Mouse (Mus musculus) bone marrow, adult 2 months (tissue): ENCODE data around the gene Add3. TPM values are rescaled to one million over a fixed set of nuclear protein-coding genes. Genes with fewer than 3 reads are reported as not detected.
A peak's percentile ranks its signal among the peaks of the same experiment; 100 is the strongest.

Source experiments
- H3K27ac ChIP-seq: fragments of 200-500 bp; 2 replicates; pipeline ENCODE4 v1.5.1; 2012; ENCODE audit warnings: low read depth, mild to moderate bottlenecking, control low read depth, inconsistent platforms, low read length; ENCODE audit not compliant: control insufficient read depth, poor library complexity, insufficient read depth
- H3K4me1 ChIP-seq: fragments of 200-500 bp; 2 replicates; pipeline ENCODE4 v1.6.1; 2011; ENCODE audit warnings: low read length; ENCODE audit not compliant: control insufficient read depth, insufficient read depth
- H3K4me3 ChIP-seq: fragments of 200-500 bp; replicated peaks from 2 replicates; pipeline ENCODE3; 2011; ENCODE audit warnings: mild to moderate bottlenecking, low read depth, low read length, control low read depth; ENCODE audit not compliant: control insufficient read depth
- CTCF ChIP-seq: fragments of 200-500 bp; IDR thresholded peaks from 2 replicates; pipeline ENCODE4 v1.5.1; 2011; ENCODE audit warnings: low read length, control low read depth; ENCODE audit not compliant: control insufficient read depth, insufficient read depth
- POLR2A ChIP-seq: fragments of 200-500 bp; IDR thresholded peaks from 2 replicates; pipeline ENCODE4 v1.6.1; 2011; ENCODE audit warnings: low read depth, mild to moderate bottlenecking, control low read depth, low read length, borderline replicate concordance; ENCODE audit not compliant: control insufficient read depth
- WGBS: fragments of 180-500 bp; shearing (Covaris S2); methylation state at CpG from one replicate; pipeline ENCODE4 v1.1.7; 2018; 5-methylcytosine and 5-hydroxymethylcytosine counted together
- polyA plus RNA-seq: library from polyadenylated mRNA; stranded (reverse); fragments of >200 nt; gene quantifications from 2 replicates; pipeline ENCODE4 v1.2.4, GENCODE M21; 2011; ENCODE audit warnings: low replicate concordance; ENCODE audit not compliant: missing spikeins, insufficient read depth, insufficient read length

Gene Add3
- polyA plus RNA-seq, 1 experiment: 43.6 TPM

DNA sequence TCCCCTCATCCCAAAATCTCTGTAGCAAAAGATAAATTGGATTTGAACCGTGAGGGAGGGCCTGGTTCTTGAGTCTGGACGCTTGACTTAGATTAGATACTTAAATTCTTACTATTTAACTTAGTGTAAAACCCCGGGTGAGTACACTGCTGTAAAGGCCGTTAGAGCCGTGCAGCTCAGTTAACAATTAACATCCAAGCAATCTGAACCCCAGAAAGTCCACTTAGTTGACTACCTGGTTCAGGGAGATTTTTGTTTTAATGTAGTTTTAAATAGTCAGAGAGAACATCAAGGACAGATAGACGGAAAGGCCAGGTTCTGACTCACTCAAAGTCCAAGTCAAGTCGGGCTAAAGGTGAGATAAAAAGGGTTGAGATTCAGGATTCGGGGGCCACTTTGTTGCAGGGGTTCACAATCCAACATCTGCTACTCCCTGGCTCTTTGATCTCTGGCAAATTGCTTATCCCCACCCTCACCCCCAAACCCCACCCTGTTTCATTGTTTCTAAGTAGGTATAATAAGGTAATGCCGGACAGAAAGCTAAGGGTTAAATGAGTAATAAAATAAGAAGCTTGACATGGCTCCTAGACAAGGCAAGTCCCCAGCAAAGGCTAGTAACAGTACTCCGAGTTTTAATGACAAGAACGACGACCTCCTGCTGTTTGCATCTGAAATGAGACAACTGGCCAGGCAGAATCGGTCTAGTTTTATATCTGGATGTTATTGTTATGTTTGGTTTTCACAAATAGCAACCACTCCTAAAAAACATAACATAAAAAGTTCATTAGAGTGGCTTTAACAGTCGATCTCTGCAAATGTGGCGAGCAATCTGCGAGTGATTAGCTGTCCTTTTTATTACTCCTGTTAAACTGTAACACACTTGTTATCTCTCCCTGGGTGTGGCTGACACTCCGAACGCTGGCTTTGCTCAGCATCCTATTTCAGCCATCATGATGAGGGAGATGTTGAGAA is 12.6 kb upstream of the Add3 start:
- no peak overlapping the region for H3K4me3 ChIP-seq
- peaks cover 6% of the 10 kb centered on the region for H3K4me1 ChIP-seq
- 64% methylated on average over 18 of the region's 18 CpGs for WGBS
- TF ChIP-seq CTCF (no peak), POLR2A (no peak)
- H3K27ac ChIP-seq: peak overlapping the region; percentile 24; the same call in 1 of the 2 replicates

DNA sequence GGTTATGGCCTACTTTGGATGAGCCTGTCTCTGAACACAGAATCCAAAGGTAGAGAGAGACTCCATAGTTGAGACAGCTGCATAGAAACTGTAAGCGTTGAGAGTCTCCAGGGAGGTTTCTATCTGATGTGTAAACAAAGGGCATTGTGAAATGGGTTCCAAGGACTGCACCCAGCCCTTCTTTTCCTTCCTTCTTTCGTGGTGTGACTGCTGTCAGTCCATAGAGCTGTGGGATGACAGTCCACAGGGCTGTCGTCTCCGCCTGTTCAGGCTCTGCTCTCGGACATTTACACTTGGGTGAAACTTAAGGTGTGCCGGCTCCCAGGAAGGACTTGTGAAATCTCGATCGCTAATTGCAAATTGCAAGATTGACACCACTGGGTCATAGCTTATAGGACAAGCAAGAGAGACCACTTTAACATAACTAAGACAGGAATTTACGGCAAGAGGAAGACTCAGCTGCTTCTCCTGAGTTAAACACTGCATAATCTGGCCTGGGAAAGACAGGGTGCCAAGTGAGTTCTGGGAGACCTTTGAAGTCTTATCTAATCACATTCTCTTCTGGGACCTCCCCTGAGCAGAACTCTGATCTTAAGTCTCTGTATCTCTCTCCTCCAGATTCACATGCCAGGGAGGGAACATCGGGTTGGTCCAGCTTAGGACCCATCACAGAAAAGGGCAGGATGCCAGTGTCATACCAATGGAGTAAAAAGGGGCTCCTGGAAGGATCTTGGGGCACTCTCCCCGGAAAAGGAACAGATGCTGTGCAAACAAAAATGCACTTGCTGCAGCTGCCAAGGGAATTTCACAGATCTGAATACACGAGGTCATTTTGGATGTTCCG is 11.5 kb upstream of the Add3 start:
- TF ChIP-seq CTCF (no peak), POLR2A (no peak)
- peak overlapping the region; percentile 58 for H3K4me3 ChIP-seq
- peak overlapping the region; percentile 84 for H3K27ac ChIP-seq
- WGBS: 33% methylated on average over 13 of the region's 13 CpGs
- H3K4me1 ChIP-seq: peaks cover 6% of the 10 kb centered on the region

- 76% methylated on average over 15 of the region's 16 CpGs for WGBS
- Histone ChIP-seq H3K4me3 (no peak overlapping the region), H3K4me1 (peaks cover 6% of the 10 kb centered on the region), H3K27ac (no peak overlapping the region)
- no peak for TF ChIP-seq CTCF
- TF ChIP-seq POLR2A: no peak
These were observed 9.7 kb upstream of the Add3 start for GRCm38 (mm10) chr19:53130399-53131175.

DNA sequence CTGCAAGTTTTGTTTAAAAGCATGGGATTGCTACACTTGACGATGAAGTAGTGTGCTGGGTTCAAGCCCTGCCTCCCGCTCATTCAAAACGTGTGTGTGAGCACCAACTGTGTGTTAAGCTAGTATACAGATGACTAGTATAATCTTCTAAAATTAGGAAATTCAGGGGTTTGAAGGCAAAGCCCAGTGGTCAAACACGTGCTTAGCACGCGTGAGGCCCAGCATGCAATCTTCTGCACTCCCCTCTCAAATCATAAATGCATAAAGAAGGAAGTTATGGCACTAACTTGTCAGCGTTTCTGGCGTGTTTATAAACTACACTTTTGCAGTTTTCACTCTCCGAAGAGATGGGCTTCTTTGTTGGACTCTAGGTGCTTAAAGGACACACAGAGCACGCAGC is 7.8 kb upstream of the Add3 start:
- Histone ChIP-seq H3K4me1 (peaks cover 8% of the 10 kb centered on the region), H3K27ac (no peak overlapping the region), H3K4me3 (no peak overlapping the region)
- no peak for TF ChIP-seq POLR2A
- 79% methylated on average over 10 of the region's 10 CpGs for WGBS

DNA sequence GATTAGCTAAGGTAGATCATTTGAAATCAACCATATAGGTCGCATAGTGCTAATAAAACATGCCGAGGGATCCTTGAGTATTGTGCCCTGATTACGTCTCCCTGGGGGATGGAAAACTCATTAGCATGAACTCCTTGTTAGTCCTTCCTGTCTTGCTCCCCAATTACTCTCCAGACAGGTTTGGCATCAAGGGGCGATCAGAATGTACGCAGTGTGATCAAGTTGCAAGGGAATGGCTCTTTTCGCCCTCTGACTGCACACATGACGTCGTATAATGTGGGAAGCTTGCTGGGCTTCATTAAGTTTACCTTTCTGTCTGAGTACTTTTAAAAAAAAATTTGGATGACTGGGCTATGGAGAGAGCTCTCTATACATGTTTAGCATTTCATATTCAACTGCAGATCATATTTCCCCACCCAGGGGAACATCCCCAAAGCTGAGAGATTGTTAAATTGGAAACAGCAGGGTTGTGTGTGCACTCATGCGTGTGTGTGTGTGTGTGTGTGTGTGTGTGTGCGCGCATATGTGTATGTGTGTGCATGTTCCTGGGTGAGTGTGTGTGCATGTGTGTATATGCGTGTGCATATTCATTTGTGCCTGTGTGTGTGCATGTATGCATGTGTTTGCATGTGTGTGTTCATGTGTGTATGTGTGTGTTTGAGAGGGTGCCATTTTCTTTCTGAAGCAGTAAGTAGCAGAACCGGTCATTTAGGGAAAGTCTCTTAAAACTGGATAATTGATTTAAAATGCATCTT is 3.7 kb upstream of the Add3 start:
- TF ChIP-seq CTCF (no peak), POLR2A (no peak)
- Histone ChIP-seq H3K4me1 (peaks cover 2% of the 10 kb centered on the region; the same call in 1 of the 2 replicates), H3K27ac (no peak overlapping the region), H3K4me3 (no peak overlapping the region)
- WGBS: 87% methylated on average over 13 of the region's 13 CpGs

GRCm38 (mm10) chr19:53137116-53137670 is 3.0 kb upstream of the Add3 start:
- Histone ChIP-seq H3K27ac (no peak overlapping the region), H3K4me1 (peaks cover 2% of the 10 kb centered on the region; the same call in 1 of the 2 replicates), H3K4me3 (no peak overlapping the region)
- 73% methylated on average over 4 of the region's 4 CpGs for WGBS
- TF ChIP-seq CTCF (no peak), POLR2A (no peak)

DNA sequence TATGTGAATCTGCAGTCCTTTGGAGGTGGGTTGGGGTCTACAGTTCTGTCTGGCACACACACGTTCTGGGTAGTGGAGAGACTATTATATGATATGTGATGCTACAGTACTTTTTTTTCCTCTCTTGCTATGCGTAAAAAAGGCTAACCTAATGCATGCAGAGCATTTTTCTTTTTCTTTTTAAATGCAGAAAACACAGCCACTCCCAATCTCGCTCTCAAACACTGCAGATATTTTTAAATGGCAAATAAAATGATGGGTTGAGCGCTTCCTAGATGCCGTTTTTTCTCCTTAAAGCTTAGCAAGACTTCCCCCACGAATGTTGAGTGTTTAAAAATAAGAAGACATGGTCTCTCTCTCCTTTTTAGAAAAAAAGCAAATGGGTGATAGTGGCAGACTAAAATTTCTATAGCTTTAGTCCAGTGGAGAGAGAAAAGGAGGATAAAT is 584 bp downstream of the Add3 start:
- H3K27ac ChIP-seq: peak overlapping the region; percentile 17; the same call in 1 of the 2 replicates
- H3K4me3 ChIP-seq: peak overlapping the region; percentile 67
- no peak for TF ChIP-seq CTCF
- TF ChIP-seq POLR2A: no peak
- peaks cover 2% of the 10 kb centered on the region; the same call in 1 of the 2 replicates for H3K4me1 ChIP-seq
- 0% methylated on average over 6 of the region's 6 CpGs for whole genome bisulfite sequencing
